Mouse (Mus musculus): ENCODE results near the gene Fem1a.
A peak's percentile ranks its signal among the peaks of the same experiment; 100 is the strongest.

Gene Fem1a

DNA sequence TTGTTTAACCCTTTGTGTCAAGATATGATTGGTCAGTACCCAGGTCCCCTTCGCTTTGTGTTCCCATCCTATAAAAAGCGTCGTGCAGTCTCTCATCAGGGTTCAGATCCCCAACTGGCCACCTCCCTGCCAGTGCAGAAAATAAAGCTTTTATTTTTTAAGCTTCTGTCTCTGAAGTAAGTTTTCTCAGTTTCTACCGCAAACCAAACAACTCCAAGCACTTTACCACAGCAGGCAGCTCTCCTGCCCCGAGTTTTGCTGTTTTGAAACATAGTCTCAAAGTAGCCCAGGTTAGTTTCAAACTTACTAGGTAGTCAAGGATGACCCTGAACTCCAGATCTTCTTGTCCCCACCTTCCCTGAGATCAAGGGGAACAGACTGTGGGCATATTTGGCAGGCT lies 21.7 kb downstream of the Fem1a start:
- no peak for DNase-seq (ENCODE audit: low spot score in 2 of 2)

- DNase-seq (ENCODE audit: low spot score in 2 of 2) = no peak
Observed at GRCm38 (mm10) chr17:56279481-56280155, 23.0 kb downstream of the Fem1a start.

GRCm38 (mm10) chr17:56281193-56281592 lies 24.6 kb downstream of the Fem1a start:
- DNase-seq (ENCODE audit: low spot score in 2 of 2) = no peak

DNA sequence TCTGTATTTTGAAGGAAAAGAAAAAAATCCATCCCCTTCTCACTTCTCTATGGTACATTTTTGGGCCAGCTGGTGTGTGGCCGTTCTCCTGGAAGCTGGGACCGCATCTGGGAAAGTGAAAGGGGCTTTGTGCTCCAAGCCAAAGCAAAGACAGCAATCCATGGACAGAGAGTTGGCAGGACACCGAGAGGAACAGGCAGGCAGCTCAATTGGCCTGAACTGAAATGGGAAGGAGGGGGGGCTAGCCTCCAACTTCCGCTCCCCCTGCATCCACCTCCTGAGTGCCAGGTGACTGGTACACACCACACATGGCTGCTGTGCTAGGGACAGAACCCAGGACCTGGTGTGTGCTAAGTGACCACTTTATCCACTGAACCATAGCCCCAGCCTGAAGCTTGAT lies 26.2 kb downstream of the Fem1a start:
- no peak for DNase-seq (ENCODE audit: low spot score in 2 of 2)

DNA sequence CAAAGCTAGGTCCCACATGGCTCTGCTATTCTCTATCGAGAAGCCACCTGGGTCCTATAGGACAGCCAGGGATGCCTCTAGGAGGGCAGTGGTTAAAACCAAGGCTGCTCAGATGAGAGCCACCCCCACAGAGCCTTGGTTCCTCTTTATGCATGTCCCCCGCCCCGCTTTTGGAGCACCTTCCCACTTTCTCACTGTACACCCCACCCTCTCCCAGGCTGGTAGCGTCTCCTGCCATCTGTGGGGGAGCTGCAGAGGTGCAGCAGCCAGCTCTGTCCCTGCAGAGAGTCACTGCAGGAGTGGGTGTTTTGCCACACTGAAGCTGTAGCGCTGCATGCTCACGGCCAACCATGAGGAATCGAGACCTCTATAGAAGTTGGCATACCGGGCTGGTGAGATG lies 26.7 kb downstream of the Fem1a start:
- DNase-seq (ENCODE audit: low spot score in 2 of 2) = no peak

GRCm38 (mm10) chr17:56285995-56286394 lies 29.4 kb downstream of the Fem1a start:
- no peak for DNase-seq (ENCODE audit: low spot score in 2 of 2)

DNA sequence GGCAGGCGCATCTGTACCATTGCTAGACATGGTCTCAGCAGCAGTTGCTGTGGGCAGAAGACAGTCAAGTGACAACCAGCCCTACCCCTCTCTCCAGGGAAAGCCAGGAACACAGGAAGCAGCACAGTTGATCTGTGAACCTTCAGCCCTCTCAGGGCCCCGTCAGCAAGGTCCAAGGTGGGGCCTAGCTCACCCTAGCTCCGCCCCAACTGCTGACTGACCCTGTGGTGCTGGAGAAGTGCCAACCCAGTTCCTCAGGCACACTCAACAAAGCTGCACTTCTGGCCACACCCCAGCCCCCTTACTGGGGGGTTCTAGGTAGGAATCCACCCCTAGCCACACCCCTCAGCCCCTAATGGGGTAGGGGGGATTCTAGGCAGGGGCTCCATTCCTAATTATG lies 31.2 kb downstream of the Fem1a start:
- DNase-seq (ENCODE audit: low spot score in 2 of 2) = no peak

- no peak for DNase-seq (ENCODE audit: low spot score in 2 of 2)
Observed at GRCm38 (mm10) chr17:56288866-56289265, 32.3 kb downstream of the Fem1a start.

DNA sequence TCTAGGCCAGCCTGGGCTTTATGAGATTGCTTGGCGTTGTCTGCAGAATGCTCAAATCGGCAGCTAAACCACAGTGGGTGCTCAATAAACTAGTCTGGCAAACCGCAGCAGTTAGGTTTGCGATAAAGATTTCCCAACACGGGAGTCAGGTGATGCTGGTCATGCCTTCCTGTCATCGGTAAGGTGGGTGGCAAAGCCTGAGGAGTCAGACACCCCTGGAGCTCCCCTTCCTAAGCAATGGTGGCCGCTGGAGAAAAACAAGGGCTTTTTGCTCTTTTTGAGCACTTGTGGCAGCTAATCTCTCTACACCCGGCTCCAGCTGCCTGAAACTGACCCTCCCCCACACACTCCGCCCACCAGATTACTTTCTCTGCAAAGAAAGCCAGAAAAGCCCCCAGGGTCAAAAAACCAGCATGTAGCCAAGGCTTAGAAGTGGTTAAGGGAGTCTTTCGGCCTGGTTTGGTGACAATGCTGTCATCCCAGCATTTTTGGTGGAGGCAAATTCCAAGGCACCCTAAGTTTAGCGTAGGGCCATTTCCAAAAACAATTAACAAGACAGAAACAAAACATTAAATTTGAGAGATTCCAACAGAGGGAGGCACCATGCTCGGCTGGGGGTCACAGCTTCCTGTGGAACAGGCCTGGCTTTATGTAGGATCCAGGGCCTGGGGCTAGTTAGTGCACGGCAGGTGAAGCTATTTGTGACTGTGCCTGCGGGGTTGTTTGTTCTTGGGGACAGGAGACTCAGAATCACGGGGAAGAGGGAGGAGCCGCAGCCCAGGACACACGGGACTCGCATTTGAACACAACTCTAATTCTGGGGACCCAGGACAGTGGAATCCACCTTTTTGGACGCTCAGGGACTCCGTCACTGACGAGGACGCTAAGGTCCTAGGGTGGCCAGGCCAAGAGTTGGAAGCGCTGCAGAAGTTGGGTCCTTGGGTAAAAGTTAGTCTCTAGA lies 33.0 kb downstream of the Fem1a start:
- peak; percentile 63 to 68 for DNase-seq (ENCODE audit: low spot score in 2 of 2)

DNA sequence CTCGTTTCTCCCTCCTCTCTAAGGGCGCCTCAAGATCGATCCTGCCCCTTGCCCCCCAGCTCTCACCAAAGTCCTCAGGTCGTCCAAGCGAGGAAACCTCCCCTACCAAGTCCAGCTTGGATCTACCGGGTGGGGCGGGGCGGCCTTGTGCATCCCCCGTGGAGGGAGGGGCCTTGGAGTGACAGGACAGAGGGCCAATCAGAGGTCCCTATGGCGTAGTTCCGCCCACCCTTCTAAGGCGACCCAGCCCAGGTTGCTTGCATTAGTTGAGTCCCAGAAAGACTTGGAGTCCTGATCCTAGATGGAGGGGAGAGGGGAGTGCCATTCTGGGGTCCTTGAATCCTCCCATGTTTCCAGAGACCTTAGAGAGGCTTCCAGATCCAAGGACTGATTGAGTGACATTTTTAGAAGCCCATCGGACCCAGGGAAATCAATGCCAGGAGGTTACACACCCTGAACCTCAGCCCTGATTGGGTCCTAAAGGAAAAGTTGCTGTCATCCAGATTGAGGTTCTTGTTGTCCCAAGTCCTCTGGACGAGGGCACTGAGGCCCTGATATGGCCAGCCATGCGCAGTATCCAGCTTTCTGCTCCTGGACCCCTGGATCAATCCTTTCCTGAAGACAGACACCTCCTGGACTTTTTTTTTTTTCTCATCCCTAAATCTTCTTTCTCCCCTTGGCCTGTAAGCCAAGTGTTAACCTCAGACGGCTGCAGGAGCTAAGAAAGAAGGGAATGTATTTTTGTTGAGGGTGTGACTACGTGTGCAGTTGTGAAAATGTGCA lies 34.0 kb downstream of the Fem1a start:
- peak; percentile 78 to 86 for DNase-seq (ENCODE audit: low spot score in 2 of 2)

GRCm38 (mm10) chr17:56291171-56291511 lies 34.5 kb downstream of the Fem1a start:
- peak; percentile 78 to 89 for DNase-seq (ENCODE audit: low spot score in 2 of 2)

DNA sequence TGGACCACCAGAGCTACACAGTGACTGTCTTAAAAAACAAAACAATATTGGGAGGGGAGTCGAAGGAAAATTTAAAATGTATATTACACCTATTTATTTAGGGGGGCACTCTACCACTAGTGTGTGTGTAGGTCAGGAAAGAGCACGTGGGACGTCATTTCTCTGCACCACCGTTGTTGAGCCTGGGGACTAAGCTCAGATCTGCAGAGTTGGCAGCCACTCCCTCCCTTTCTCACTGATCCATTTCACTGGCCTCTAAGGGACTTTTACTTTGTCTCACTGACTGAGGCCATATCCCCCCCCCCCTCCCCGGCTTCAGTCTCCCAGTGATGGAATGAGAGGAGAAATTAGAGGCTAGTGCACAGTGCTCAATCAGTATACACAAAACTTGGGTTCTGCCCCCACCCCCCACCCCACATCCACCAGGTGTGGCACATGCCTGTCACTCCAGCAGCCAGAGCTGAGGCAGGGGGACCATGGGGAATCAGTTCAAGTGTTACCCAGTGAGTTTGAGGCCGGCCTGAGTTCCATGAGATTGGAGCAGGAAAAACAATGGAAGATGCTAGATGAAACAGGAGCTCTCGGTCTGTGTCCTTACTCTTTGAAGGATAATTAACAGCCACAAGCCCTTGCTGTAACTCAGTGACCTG lies 35.3 kb downstream of the Fem1a start:
- DNase-seq (ENCODE audit: low spot score in 2 of 2) = no peak

DNA sequence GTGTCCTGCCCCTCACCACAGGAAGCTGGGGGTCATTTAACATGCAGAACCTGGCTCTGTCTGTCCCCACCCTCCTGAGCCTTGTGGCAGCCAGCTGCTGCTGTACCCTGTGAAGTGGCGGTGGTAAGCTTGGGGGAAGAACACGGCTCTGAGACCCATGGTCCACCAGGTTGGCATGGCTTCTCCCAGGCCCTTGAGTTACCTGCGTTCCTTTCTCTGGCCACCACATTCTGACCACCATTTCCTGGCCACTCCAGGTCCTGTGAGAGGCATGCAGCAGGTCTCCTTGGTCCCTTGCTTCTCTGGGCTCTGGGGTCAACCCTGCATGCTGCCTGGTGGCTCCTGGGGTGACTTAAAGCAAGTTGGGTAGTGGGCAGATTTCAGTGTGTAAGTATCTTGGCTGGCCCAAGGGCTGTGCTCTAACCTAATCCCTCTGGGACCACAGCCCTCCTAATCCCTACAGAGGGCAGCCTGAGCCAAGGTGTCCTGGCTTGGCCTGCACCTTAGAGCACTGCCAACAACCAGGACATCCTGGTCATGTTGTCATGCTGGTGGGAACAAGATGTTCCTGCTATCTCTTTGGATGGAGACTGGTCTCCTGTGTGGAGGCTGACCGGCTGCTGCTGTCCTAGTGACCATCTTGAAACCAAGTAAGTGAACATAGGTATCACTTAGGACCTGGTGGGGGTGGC lies 36.1 kb downstream of the Fem1a start, which contains the start of gene Plin3:
Gene Plin3, minus strand, starts transcription at position 343 of the 692 bp plus-strand sequence.
- no peak for DNase-seq (ENCODE audit: low spot score in 2 of 2)

DNA sequence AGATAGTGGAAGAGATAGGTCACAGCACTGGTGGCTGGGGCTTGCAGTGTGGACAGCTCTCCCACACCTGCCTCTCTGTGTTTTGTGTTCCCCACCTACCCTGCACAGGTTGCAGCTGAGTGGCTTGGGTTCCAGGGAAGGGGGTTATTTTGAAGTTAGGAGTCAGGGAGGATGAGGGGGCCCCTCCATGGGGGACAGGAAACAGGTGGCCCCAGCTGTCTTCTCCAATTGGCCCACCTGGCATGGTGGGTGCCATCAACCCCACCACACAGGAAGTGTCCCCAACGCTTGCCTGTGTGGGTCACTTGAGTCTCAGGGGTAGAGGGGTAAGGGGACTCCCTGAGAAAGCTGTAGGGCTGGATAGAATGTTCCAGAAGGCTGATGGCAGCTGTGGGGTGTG lies 36.7 kb downstream of the Fem1a start:
- DNase-seq (ENCODE audit: low spot score in 2 of 2) = no peak

GRCm38 (mm10) chr17:56294241-56294640 lies 37.6 kb downstream of the Fem1a start:
- DNase-seq (ENCODE audit: low spot score in 2 of 2) = no peak

- DNase-seq (ENCODE audit: low spot score in 2 of 2) = no peak
Observed at GRCm38 (mm10) chr17:56296201-56296600, 39.6 kb downstream of the Fem1a start.

- DNase-seq (ENCODE audit: low spot score in 2 of 2) = no peak
Observed at GRCm38 (mm10) chr17:56298238-56298637, 41.6 kb downstream of the Fem1a start.

DNA sequence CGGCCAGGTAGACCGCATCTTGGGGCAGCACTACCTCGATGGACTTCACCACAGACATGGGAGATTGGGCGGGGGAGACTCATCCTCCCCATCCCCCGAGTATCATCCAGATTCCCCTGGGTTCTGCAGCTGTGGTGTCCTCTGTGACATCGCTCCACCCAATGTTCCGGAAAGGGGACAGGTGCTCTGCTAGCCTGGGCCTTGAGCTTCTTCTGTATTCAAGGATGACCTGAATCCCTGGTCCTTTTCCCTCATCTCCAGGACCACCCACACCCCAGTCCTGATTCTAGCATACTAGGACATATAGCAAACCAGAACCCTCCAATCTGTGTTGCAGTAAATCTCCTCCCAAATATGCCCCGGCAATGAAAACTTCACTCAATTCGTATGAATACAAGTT lies 43.6 kb downstream of the Fem1a start, which contains the start of gene Arrdc5:
Gene Arrdc5, minus strand, starts transcription at position 101 of the 400 bp plus-strand sequence.
- DNase-seq (ENCODE audit: low spot score in 2 of 2) = no peak

GRCm38 (mm10) chr17:56302363-56302996 lies 45.9 kb downstream of the Fem1a start:
- no peak for DNase-seq (ENCODE audit: low spot score in 2 of 2)

GRCm38 (mm10) chr17:56303160-56303846 lies 46.7 kb downstream of the Fem1a start, which contains the start of gene Uhrf1:
TSS of gene Uhrf1 (plus strand) at chr17:56303321.
- DNase-seq (ENCODE audit: low spot score in 2 of 2) = peak; percentile 44 to 58

All from natural killer cell, adult 2 months (primary cell).